Mouse (Mus musculus) erythroblast, embryonic 14.5 days (primary cell): ENCODE data around the gene Mrpl33.

Experiments
- GATA1 ChIP-seq: IDR thresholded peaks from 2 replicates; pipeline ENCODE4 v1.6.1; 2012; ENCODE audit warnings: low read length, inconsistent platforms, mixed read lengths
- TAL1 ChIP-seq: IDR thresholded peaks from 3 replicates; pipeline ENCODE4 v1.6.1; 2012; ENCODE audit warnings: low read length, inconsistent platforms, mixed read lengths

GRCm38 (mm10) chr5:31687972-31688371, 91.2 kb downstream of the Mrpl33 start:
- no peak for TF ChIP-seq GATA1
- TF ChIP-seq TAL1 = peak; percentile 45; the same call in 1 of the 3 replicates
